Mouse (Mus musculus): ENCODE data around the gene Fam221b. TPM values are rescaled to one million over a fixed set of nuclear protein-coding genes. Genes with fewer than 3 reads are reported as not detected.
A peak's percentile ranks its signal among the peaks of the same experiment; 100 is the strongest.

Fam221b gene
- total RNA-seq, 2 experiments from 2014 or later = 0.15 to 0.28 TPM

DNA sequence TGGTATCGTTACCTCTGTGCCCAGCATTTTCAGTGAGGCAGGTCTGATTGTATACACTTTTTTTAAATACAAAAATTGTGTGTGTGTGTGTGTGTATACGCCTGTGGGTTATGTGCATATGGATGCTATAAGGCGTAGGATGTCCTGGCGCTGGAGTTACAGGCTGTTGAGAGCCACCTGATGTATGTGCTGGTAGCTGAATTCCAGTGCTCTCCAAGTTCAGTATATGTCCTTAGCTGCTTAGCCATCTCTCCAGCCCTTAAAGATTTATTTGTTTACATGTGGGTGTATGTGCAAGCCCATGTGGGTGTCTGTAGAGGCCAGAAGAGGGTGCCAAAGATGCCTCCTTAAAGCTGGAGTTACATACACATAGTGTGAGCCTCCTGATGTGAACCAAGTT, 11.8 kb downstream of the Fam221b start:
- DNase-seq = no peak

DNA sequence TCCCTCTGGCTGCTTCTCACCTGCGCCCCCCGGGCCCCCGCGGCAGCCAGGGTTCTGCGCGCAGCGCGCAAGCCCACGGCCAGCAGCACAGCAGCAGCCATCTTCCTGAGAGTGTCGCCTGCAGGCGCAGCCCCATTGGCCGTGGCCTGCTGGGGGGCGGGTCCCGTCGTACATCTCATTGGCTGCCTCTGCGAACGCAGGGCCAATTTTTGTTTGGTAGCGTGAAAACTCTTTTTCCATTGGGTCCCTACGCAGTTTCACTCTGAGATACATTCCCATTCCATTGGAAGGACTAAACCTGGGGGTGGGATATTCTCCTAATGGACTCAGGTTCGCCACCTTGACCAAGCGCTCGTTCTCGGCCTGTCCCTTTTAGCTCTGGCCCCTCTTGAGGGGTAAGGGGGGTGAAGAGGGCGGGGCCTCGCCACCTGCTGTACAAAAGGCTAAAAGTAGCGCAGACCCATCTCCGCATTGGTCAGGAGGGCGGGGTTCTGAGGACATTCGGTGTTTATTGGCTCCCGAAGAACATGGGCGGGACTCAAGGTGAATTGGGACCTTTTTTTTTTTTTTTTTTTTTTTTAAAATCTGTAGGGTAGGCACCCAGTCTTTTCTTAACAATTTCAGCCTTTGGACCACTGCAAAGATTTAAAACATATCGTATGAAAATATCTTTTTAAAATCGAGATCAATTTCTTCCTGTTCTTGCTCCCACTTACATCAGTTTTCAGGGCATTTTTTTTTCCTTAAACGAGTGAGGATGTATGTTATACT, 12.4 kb downstream of the Fam221b start, which contains the start of gene Hint2:
Hint2 (minus strand) TSS at position 128 of the 771 bp plus-strand sequence.
- DNase-seq = peak; percentile 94 to 97

DNA sequence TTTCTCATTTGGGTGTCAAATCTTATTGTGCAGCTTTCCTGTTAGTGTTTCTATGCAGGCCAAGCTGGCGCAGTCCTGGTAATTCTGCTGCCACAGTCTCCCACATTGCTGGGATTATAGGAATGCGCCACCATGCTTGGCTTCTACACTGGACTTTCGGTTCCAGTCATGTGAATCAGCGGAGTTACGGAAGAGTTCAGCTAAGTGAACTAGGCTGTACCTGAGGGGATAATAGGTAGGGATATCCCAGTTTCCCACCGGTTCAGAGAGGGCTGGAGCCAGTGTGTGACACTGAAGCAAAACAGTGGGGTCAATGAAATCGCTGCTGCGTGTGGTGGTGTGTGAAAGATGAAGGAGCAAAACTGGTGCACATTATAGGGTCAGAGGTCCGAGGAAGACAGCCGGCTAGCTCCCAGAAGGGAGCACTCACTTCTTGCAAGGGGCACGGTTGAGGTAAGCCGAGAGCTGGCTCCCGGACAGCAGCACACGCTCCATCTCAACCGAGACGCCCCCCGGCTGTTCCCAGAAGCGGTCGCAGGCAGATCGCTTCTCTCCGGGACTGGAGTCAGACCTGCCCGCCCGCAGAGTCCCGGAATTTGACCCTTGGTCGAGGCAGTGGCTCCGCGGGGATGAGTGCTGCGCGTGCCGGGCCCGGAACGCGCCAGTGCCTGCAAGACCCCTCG, 13.1 kb downstream of the Fam221b start:
- DNase-seq = no peak

DNA sequence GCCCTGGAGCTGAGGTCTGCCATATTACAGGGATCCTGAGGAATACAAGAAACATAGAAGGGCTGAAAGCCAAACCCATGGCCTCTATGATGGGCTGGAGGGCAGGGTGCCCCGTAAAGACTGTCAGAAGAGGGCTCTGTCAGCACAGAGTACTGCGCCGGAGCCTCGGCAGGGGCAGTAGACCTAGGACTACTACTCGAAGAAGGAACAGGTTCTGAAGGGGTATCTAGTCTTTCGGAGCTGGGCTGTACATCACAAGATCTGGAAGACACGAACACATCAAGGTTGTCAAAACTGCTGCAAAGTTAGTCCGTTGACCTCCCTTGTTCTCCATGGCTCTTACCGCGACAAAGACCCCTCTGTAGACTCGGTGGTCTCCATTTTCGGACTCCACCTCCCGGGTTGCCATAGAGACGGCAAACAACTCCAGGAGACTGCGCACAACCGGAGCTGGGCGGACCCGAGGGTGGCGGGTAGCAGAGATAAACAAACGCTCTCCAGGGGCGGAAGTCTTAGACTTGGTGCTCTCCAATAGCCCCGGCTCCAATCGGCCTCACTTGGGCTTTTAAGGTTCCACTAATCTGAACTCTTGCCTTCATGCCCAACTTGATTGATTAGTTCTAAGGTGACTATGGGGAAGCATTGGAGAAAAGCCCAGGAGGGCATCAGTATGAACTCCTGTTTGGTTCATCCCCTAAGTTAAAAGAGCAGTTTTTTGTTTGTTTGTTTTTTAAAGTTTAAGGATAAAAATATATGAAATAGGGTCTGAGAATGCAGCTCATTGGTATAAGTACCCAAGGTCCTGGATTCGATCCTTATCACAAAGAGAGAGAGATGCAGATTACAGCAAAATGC, 15.6 kb downstream of the Fam221b start, which contains the start of gene Spag8:
Spag8 (minus strand) TSS at position 434 of the 855 bp plus-strand sequence.
- peak; percentile 52 to 53 for DNase-seq

DNA sequence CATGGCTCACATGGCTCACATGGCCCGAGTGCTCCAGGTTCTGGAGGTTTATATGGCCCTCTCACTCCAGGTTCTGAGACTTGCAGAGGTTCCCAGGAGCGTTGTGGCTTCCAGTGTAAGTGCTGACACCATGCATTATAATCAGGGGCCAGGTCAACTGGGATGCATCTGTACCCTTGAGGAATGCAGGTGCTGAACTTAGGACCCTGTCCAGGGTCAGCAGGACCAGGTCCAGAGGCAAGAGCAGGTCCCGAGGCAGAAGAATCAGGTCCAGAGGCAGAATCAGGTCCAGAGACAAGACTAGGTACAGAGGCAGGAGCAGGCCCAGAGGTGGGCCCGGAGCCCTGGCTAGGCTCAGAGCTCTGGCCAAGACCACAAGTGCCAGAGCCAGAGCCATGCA, 16.2 kb downstream of the Fam221b start:
- DNase-seq = no peak

DNA sequence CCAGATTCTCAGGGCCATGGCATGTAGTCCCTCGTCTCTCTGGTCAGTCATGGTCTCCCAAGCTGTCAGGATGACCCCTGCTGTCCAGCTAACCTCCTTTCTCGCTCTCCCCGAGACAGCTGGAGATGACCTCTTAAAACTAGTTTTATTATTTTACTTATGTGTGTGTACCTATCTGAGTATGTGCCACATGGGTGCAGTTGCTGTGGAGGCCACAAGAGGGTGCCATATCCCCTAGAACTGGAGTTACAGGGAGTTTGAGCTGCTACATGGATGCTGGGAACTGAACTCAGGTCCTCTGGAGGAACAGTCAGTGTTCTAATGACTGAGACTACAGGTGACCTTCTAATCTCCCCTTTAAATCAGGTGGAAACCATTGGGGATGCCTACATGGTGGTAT, 19.2 kb downstream of the Fam221b start:
- no peak for DNase-seq

DNA sequence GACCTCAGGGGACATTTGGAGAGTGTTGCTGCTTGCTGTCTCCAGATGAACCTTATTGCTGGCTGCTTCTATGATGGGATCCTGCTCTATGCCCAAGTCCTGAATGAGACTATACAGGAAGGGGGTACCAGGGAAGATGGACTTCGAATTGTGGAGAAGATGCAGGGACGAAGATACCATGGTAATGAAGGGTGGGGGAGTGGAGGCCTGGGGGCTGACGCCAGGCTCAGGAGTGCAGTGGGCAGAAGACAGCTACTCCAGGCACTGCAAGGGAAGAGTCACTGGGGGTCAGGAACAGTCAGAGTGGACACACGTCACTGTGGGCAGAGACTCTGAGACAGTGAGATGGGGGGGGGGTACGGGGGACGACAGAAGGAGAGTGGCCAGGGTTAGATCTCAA, 28.5 kb downstream of the Fam221b start:
- DNase-seq = no peak

DNA sequence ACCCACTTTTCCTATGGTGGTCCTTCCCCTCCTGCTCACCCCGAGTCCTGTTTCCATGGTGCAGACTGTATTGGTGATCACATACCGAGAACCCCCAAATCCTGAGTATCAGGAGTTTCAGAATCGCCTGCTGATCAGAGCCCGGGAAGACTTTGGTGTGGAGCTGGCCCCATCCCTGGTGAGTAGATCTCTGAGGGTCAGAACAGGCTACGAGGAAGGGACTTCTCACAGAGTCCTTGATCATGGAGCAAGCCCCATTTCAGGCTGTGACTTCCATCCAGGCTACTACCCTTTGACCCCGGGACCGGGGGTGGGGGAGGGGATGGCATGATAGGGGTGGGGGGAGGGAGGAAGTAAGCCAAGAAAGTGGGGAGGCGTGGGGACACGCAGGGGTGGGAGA, 28.9 kb downstream of the Fam221b start:
- no peak for DNase-seq

DNA sequence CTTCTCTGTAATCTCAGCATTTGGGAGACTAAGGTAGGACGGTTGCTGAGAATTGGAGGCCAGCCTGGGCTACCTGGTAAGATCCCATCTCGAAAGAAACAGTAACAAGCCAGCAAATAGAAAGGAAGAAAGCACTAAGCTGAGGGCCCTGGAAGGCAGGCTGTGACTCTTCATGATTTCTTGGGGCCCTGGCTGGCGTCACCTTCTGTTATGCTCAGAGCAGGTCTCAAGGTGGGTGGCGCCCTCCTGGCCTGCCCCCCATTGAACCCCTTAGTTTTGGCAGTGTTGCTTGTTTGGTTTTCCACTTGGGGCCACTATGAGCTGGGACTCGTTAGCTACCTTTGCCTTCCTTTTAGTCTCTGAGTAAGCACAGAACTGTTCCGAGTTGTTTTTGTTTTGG, 32.2 kb downstream of the Fam221b start:
- DNase-seq = no peak

DNA sequence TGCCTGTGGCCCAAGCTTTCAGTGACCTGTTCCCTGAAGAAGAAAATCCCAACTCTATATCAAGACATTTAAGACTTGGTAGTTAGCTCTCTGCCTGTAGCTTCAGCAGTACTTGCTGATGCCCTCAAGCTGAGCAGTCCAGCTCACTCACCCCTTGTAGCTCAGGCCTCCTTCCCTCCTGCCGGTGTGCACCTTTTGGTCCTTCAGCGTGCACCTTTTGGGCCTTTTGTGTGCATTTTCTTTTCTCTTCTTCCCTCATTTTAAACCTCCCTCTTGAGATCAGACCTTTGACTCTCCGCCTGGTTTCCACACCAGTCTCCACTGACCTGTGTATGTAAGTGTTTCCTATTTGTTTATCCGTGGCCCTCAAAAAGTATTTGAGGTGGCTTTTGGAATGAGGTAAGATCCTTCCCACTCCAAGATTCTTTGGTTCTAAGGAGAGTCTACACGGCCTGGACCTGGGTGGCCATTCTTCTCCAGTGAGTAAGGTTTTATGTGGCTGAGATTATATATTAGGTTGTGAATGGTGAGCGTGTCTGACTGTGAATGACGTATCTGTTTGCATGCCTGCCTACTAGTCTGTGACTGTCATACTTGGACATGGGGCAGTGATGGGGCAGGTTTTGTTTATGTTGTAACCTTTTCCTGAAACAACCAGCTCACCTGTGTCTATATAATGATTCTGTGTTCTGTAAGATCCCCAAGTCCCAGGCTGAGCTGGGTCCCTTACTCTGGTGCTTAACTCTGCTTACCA, 34.1 kb downstream of the Fam221b start:
- no peak for DNase-seq

DNA sequence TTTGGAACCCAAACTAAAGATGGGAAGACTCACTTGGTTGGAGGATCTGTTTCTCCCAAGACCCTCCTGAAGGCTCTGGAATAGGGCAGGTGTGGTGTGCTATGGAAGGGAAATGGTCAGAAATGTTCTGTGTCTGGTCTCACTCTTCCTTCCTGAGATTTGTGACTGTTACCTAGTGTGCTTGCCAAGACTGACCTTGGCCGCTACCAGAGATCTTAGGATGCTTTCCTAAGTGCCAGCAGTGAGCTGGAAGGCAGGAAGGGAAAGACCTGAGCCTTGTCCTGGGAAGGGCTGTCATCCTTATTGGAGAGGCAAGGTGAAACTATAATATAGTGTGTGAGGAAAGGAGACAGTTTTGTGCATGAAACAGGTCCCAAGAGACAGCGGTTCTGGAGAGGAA, 35.2 kb downstream of the Fam221b start:
- DNase-seq = no peak

DNA sequence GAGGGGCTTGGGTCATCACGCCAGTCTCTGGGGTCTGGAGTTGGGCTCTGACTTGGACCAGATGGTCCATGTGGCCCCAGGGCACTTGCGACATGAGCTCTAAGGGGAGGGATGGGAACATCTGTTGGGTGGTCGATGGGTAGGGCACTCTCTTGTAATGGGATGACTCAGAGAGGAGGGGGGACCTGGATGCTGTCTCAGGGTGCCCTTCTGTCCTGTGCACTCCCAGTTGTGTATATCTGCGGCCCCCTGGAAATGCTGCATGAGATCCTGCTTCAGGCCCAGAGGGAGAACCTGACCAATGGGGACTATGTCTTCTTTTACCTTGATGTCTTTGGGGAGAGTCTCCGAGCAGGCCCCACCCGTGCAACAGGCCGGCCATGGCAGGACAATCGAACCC, 35.6 kb downstream of the Fam221b start:
- no peak for DNase-seq

DNA sequence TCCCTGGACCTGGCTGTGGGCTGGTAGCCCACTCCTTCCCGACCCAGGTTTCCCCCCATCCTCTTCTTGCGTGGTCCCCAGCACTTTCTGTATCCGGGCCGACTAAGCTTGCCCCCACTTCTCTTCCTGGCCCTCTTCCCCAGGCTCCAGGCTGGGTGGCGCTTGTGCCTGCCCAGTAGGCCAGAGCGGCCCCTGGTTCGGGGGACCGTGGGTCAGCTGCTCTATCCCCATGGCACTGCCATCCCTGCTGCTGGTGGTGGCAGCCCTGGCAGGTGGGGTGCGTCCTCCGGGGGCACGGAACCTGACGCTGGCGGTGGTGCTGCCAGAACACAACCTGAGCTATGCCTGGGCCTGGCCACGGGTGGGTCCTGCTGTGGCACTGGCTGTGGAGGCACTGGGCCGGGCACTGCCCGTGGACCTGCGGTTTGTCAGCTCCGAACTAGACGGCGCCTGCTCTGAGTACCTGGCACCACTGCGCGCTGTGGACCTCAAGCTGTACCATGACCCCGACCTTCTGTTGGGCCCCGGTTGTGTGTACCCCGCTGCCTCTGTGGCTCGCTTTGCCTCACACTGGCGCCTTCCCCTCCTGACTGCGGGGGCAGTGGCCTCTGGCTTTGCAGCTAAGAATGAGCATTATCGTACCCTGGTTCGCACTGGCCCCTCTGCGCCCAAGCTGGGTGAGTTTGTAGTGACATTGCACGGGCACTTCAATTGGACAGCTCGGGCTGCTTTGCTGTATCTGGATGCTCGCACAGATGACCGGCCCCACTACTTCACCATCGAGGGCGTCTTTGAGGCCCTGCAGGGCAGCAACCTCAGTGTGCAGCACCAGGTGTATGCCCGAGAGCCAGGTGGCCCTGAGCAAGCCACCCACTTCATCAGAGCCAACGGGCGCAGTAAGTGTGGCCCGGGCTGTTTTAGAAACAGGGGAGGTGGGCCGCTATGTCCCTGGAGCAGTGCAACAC, 36.7 kb downstream of the Fam221b start:
- peak in 1 of 2 experiments; percentile 25 for DNase-seq

DNA sequence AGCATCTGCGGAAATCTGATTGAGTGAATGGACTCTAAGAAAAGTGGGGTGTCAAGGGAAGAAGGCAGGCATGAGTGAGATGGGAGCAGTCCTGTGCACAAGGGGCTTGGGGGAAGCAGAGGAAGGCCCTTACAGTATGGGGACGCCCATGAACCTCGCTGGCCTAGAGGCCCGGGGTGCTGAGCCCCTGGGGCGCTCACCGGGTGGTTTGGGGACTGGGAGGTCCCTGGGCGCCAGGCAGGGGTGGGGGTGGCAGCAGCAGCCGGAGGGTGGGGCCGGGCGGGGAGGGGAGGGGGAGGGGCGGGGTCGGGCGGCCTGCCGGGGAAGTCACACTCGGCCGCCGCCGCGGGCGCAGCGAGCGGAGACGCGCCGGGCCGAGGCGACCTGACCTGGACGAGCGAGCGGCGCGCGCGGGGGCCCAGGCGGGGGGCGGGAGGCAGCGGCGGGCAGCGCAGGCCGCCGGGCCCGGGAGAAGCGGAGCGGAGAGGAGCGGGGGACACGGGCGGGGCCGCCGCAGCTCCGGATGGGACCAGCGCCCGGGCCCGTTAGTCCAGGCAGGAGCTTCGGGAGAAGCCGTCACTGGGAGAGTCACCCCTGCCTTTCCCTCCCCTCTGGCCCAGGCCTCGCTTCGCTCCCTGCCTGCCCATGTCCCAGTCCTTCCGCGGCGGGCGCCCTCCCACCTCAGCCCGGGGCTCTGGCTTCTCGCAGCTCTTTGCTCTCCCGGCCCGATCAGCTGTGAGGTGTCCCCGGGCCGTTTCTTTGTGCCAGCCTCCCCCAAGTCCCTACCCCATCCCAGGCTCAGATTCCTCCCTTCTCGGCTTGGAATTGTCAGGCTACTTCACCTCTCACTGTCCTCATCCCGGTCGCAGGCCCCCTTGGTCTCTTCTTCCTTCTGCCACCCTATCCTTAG, 37.6 kb downstream of the Fam221b start, which contains the start of gene Npr2:
Npr2 (plus strand) TSS at position 890 of the 910 bp plus-strand sequence.
- peak; percentile 69 to 70 for DNase-seq

DNA sequence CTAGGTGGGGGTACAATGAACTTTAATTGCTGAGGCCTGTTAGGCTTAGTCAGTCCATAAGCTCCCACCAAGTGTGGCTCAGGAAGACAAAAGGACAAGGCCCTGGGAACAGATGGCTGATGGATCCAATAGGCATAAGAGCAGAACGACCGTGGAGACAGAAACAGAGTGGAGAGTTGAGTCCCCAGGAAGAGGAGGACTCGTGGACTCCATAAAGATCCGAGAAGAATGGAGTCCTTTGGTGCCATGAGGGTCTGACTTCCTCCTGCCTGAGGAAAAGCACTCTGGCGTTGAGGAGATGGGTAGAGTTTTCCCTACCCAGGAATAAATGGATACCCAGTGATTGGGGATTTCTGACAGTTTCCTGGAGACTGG, 38.3 kb downstream of the Fam221b start:
- DNase-seq = no peak

DNA sequence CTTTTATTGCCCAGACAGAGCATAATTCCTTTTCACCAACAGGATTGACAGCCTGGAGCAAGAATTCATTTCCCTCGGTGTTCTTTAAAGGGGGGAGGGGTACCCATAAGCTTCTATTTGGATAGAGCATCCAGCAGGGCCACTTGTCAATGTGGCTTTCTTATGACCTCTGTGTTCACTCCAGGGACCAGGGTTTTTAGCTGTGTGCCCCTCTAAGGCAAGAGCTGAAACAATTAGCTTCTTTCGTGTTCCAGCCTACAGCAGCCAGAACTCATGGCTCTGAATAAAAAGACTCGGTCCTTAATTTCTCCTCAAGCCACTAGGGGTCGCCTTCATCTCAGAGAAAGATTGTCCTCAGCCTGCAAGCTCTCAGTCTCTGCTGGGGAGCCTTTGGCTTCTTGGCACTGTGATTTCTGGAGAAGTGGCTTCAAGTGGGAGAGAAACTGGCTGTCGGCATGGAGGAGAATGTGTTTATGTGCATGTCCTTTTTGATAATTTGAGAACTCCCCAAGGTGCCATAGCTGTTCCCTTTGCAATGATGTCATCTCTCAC, 38.8 kb downstream of the Fam221b start:
- DNase-seq = peak; percentile 89 to 91

DNA sequence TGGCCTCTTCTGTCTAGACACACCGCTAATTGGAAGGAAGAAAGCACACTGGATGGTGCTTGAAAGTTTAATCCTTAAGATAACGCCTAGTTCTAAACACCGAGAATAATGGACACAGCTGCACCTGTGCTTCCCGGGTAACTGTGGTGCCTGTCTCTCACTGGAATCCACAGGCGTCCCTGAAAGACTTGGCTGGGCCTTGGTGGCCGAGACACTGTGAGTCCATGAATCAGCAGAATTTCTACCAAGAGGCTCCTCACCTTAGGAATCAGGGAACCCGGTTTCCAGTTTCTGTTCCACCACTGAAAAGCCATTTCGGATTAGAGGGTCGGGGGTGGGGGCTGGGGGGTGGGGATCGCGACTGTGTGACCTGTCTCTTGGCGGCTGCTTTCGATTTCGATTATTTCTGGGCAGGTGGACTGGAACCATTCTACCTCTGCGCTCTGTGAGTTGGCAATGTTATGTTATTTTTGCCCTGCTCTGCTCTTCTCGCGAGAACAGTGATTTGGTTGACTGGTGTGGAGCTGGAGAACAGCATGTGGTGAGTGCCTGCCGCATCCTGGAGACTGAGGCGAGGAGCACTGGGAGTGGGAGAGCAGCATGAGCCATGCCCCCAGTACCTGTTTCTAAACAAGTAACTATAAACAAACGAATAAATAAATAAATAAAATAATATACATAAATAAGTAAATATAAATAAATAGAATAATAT, 39.7 kb downstream of the Fam221b start:
- no peak for DNase-seq

DNA sequence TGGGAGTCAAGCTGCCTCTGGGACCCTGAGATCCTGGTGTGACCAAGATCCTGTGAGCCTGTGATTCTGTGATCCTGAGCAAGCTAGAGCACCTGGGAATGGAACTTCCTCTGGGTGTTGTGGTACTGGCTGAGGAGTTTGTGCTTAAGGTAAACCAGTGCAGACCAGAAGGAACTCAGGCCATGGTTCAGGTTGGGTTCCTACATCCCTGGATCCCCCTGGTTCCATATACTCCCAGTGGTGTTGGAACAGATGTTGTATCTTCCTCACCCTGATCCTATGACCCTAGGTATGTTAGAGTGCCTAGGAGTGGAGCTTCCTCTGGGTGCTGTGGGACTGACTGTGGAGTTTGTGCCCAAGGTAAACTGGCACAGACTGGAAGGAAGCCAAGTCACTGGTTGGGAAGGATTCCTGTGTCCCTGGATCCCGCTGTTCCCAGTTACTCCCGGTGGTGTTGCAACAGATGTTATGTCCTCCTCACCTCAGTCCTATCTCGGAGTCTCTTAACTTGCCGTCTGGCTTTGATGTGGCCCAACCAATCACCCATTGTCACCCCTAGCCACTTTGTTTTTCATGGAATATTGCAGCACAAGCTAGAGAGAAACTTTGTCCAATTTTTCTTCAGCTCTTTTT, 48.7 kb downstream of the Fam221b start:
- DNase-seq = no peak

All from heart, adult 18-20 months (tissue).